In genomic region chr4:141244931-141245425, GRCm38 (mm10) we compare ENCODE assay signal across 9 mouse cellular contexts. TPM values are rescaled to one million over a fixed set of nuclear protein-coding genes. Genes with fewer than 3 reads are reported as not detected.
DNase-seq lines count a peak whose midpoint lies in the region; ATAC-seq and TF ChIP-seq lines count a peak whose summit lies in the region.
"Had no signal": no experiment of that assay in that cellular context is flagged by ENCODE, and none has a peak within 500 bp of the region (broad histone marks: within the 10 kb centered on the region; RNA-seq: fewer than 3 reads in every experiment).

No protein-coding gene starts in this region.

- WGBS in embryonic facial prominence, embryonic 14.5 days: 8% methylated on average over 5 of the region's 9 CpGs
- WGBS in hindbrain, embryonic 10.5 days: 15% methylated on average over 9 of the region's 9 CpGs

- H3K9me3 ChIP-seq in embryonic facial prominence, embryonic 14.5 days (ENCODE audit: control insufficient read depth, low read length): no peaks in the 10 kb centered on the region
- no peaks in the 10 kb centered on the region for H3K9me3 ChIP-seq in hindbrain, embryonic 10.5 days
- H3K9me3 ChIP-seq: liver, embryonic 13.5 days had no signal

- peak; percentile 19 for ATAC-seq in embryonic facial prominence, embryonic 14.5 days (ENCODE audit: low read depth)
- no peak for ATAC-seq in granulocyte monocyte progenitor cell, adult 5-6 weeks (replicated peaks; ENCODE audit: poor library complexity, severe bottlenecking)

- H3K4me3 ChIP-seq in embryonic facial prominence, embryonic 14.5 days (ENCODE audit: low read depth, low read length): peak overlapping the region; percentile 41
- peak overlapping the region; percentile 34 for H3K4me3 ChIP-seq in hindbrain, embryonic 10.5 days
- H3K4me3 ChIP-seq in layer of hippocampus, adult 2 months: no peak overlapping the region; the same call in 1 of the 2 replicates
- H3K4me3 ChIP-seq: liver, embryonic 13.5 days had no signal

- peak overlapping the region; percentile 56 for H3K9ac ChIP-seq in embryonic facial prominence, embryonic 14.5 days (ENCODE audit: low read depth, low read length)
- H3K9ac ChIP-seq: liver, embryonic 13.5 days had no signal

- peak; percentile 95 for DNase-seq in retina, postnatal 1 day
- no peak for DNase-seq in retina, embryonic 14.5 days (ENCODE audit: low spot score)
- peak; percentile 78 for DNase-seq in embryonic facial prominence, embryonic 14.5 days (ENCODE audit: low spot score)
- DNase-seq in hindbrain, embryonic 10.5 days (ENCODE audit: low spot score): peak; percentile 45
- peak; percentile 73 to 77 for DNase-seq in layer of hippocampus, adult 2 months (ENCODE audit: low spot score in 2 of 2)
- peak; percentile 83 for DNase-seq in lung, postnatal 10 days
- peak; percentile 30 to 59 for DNase-seq in right cerebral cortex, postnatal 36 days (ENCODE audit: low spot score in 2 of 2)
- DNase-seq: liver, embryonic 13.5 days had no signal

- peak overlapping the region; percentile 64 for H3K4me2 ChIP-seq in embryonic facial prominence, embryonic 14.5 days (ENCODE audit: low read depth, low read length)
- H3K4me2 ChIP-seq: liver, embryonic 13.5 days had no signal

- peaks cover 53% of the 10 kb centered on the region for H3K27me3 ChIP-seq in embryonic facial prominence, embryonic 14.5 days (replicated peaks; ENCODE audit: control insufficient read depth, insufficient read depth, low read length)
- peaks cover 100% of the 10 kb centered on the region for H3K27me3 ChIP-seq in hindbrain, embryonic 10.5 days (ENCODE audit: insufficient read depth, poor library complexity, severe bottlenecking)

- peak overlapping the region; percentile 86 for H3K27ac ChIP-seq in embryonic facial prominence, embryonic 14.5 days (replicated peaks; ENCODE audit: low read depth, low read length)
- H3K27ac ChIP-seq in hindbrain, embryonic 10.5 days: peak overlapping the region; percentile 79
- H3K27ac ChIP-seq in layer of hippocampus, adult 2 months: peak overlapping the region; percentile 85
- H3K27ac ChIP-seq: liver, embryonic 13.5 days had no signal

- H3K4me1 ChIP-seq in embryonic facial prominence, embryonic 14.5 days (ENCODE audit: control insufficient read depth, insufficient read depth, low read length): peaks cover 58% of the 10 kb centered on the region
- peaks cover 78% of the 10 kb centered on the region for H3K4me1 ChIP-seq in hindbrain, embryonic 10.5 days (replicated peaks)

- TF ChIP-seq CTCF in layer of hippocampus, adult 2 months (conservative IDR thresholded peaks at IDR 0.05): no peak

- 0 out of 2 replicates have a peak, but pooled peaks cover 2% of the 10 kb centered on the region for H3K36me3 ChIP-seq in embryonic facial prominence, embryonic 14.5 days (ENCODE audit: control insufficient read depth, insufficient read depth, low read length)
- no peaks in the 10 kb centered on the region for H3K36me3 ChIP-seq in hindbrain, embryonic 10.5 days
- H3K36me3 ChIP-seq: liver, embryonic 13.5 days had no signal

RNA-seq across cellular contexts. Expression of gene Arhgef19, which starts 5.7 kb away (rescaled TPM):
- 17.4 and 17.7 TPM in 2 replicates for polyA plus RNA-seq in embryonic facial prominence, embryonic 14.5 days (2014; fragmentation: Nextera tagmentation; extraction: Ambion mirVana)
- polyA plus RNA-seq in hindbrain, embryonic 10.5 days (2016; fragmentation: Nextera tagmentation; extraction: Ambion mirVana): 1.7 and 4.3 TPM in 2 replicates
- 10 to 100 TPM; 15.5 to 16.2 TPM for total RNA-seq in layer of hippocampus, adult 2 months (2021)
- not detected in 2 replicates for total RNA-seq in granulocyte monocyte progenitor cell, adult 5-6 weeks (2014; fragmentation: Nextera tagmentation)
- total RNA-seq in granulocyte monocyte progenitor cell, adult 5-6 weeks (2017): not detected in 2 replicates

RNA-seq across cellular contexts. Expression of gene Rsg1, which starts 31.2 kb away (rescaled TPM):
- polyA plus RNA-seq in embryonic facial prominence, embryonic 14.5 days (2014; fragmentation: Nextera tagmentation; extraction: Ambion mirVana): 5.1 and 5.2 TPM in 2 replicates
- polyA plus RNA-seq in hindbrain, embryonic 10.5 days (2016; fragmentation: Nextera tagmentation; extraction: Ambion mirVana): 5.3 and 6.5 TPM in 2 replicates
- total RNA-seq in layer of hippocampus, adult 2 months (2021): 1 to 10 TPM; 2.5 to 5.4 TPM
- total RNA-seq in granulocyte monocyte progenitor cell, adult 5-6 weeks (2014; fragmentation: Nextera tagmentation): 1.4 and 1.8 TPM in 2 replicates
- total RNA-seq in granulocyte monocyte progenitor cell, adult 5-6 weeks (2017): 1.4 and 2.6 TPM in 2 replicates

RNA-seq across cellular contexts. Expression of gene Epha2, which starts 56.1 kb away (rescaled TPM):
- 2.1 and 4.2 TPM in 2 replicates for polyA plus RNA-seq in embryonic facial prominence, embryonic 14.5 days (2014; fragmentation: Nextera tagmentation; extraction: Ambion mirVana)
- polyA plus RNA-seq in hindbrain, embryonic 10.5 days (2016; fragmentation: Nextera tagmentation; extraction: Ambion mirVana): 3.3 and 4.4 TPM in 2 replicates
- 1 to 10 TPM in 1 of 2 experiments, under 1 TPM in 1; 0.86 to 1.3 TPM for total RNA-seq in layer of hippocampus, adult 2 months (2021)
- 0.88 TPM in 1 of 2 replicates, not detected in the other for total RNA-seq in granulocyte monocyte progenitor cell, adult 5-6 weeks (2014; fragmentation: Nextera tagmentation)
- 0.10 TPM in 1 of 2 replicates, not detected in the other for total RNA-seq in granulocyte monocyte progenitor cell, adult 5-6 weeks (2017)

Comparison
In these comparisons a context has a peak if more than half of its experiments do, and no peak if none do; other contexts are left out.
1. RNA of gene Arhgef19, which starts 5.7 kb away (total RNA-seq): 15.5 to 16.2 TPM in layer of hippocampus, adult 2 months; not detected in granulocyte monocyte progenitor cell, adult 5-6 weeks; every median in the first group is over 10 times any median in the second.
2. Peak in every context shown above with its lines, with median percentiles within 50 percentile points of each other: H3K27ac ChIP-seq.